Mouse (Mus musculus): ENCODE results near the gene Jsrp1.
A peak's percentile ranks its signal among the peaks of the same experiment; 100 is the strongest.
"Not testable (repeated sequence)": the region's sequence is repeated elsewhere in the genome, so short reads cannot be mapped to it uniquely, and the experiment has no call there.

Jsrp1 gene

DNA sequence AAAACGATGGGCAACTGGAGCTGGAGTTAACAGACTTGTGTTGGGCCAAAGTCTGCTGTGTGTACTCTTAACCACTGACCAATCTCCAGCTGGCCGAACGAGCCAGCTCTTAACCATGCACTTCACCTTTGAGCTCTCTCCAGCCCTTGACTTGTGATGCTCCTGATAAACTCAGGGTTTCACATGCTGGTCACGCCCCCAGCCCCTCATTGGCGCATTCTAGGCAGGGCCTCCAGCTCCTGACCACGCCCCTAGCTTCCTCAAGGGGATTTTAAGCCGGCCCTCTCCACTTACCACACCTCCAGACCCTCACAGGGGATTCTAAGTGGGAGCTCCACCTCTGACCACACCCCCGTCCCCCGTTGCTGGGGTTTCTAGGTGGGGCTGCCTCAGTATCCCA is 17.8 kb upstream of the Jsrp1 start:
- DNase-seq = peak; percentile 91 to 95

- no peak for DNase-seq
These were observed 16.3 kb upstream of the Jsrp1 start for GRCm38 (mm10) chr10:80829359-80830278.

- DNase-seq = not testable (repeated sequence)
These were observed 15.3 kb upstream of the Jsrp1 start for GRCm38 (mm10) chr10:80828587-80828986.

DNA sequence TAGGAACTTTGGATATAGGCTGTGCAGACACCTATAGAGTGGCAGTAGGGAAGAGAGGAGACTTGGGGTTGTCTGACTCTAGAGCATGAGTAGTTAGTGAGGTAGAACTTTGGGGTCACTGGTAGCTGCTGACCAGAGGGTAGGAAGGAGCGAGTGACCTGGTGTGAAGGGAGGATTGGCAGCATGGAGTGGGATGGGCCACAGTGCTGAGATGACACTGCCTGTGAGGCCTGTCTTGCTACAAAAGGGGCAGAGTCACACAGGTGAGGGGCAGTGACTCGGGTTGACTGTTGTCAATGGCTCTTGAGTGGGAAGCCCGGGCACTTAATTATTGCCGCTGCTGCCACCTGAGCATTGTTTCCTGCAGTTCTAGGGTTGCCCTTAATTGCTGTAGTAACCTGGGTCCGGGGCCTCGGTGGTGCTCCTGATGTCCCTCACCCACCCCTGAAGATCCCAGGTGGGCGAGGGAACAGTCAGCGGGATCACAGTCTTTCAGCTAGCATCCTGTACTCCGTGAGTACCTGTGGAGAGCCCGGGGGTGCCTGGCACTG is 14.6 kb upstream of the Jsrp1 start:
- DNase-seq = no peak

- DNase-seq = no peak
These were observed 14.0 kb upstream of the Jsrp1 start for GRCm38 (mm10) chr10:80827063-80827869.

- DNase-seq = peak; percentile 99
These were observed 13.1 kb upstream of the Jsrp1 start, which contains the start of gene Oaz1 for GRCm38 (mm10) chr10:80826151-80827062. TSS of gene Oaz1 (plus strand) at chr10:80826656.

DNA sequence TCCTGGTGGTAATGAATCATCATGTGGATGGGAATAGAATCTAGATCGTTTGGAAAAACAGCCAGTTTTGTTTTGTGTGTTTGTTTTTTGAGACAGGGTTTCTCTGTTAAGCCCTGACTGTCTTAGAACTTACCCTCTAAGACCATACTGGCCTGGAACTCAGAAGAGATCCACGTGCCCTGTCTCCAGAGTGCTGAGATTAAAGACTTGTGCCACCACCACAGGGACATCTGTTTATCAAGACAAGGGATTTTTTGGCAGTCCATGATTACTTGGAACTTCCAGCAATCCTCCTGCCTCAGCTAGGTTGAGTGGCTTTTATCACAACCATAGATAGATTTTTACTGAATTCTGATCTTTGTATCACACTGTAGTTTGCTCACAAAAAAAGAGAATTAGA is 11.5 kb upstream of the Jsrp1 start:
- no peak for DNase-seq

DNA sequence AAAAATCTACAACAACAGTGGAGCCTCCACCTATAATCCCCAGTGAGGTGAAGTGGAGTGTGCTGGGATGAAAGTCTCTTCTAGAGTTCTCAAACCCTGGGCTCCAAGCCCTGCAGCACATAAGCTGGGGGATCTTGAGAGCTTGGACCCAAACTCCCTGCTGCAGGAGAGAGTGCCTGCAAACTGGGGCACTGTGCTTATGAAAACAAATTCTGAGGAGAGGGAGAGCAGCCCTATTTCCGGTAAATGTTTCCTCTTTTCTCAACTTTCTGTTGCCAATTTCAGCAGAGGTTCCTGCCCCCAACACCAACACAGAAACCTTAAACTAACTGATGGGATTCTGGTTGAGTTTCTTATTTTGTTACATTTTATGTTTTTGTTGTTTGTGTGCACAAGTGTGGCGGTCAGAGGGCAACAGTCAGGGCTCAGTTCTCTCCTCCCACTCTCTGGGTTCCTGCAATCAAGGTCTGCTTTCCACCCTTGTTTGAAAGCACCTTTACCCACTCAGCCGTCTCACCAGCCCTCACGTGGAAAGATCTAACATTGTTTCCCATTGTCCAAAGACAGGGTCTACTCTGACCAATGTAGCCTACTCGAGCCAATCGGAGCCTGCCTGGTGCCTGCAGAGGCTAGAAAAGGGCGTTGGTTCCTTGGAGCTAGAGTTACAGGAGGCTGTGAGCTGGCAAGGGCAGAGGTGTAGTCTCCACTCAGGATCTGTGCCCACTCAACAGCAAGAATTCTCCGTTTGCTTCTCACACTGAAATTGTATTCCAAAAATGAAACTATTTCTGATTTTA is 10.7 kb upstream of the Jsrp1 start:
- DNase-seq = peak in 1 of 2 experiments; percentile 29

DNA sequence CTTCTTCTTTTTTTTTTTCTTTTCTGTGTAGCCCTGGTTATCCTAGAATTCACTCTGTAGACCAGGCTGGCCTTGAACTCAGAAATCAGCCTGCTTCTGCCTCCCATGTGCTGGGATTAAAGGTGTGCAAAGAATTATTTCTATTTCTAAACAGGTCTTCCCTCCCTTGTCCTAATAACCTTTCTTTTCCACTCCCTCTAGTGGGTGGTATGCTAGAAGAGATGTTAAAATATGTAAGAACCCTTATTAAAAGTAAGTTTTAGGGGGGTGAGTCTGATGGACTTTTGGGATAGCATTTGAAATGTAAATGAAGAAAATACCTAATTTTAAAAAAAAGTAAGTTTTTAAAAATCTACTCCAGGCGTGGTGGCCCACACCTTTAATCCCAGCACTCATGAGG is 10.0 kb upstream of the Jsrp1 start:
- DNase-seq = no peak

DNA sequence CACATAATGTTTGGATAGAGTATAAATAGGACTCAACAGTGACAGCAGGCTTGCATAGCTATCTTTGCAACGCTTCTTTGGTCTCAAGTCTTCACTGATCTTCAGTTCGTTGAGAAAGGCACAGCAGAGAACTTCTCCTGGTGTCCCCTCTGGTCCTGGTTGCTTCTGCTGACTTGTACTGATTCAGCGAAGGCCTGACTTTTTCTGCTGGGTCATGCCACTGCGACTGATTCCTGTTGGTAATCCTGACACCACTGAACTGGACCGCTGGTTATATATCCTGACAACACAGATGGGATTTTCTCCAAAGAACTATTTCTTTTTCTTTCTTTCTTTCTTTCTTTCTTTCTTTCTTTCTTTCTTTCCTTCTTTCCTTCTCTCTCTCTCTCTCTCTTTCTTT is 9.2 kb upstream of the Jsrp1 start:
- DNase-seq = no peak

DNA sequence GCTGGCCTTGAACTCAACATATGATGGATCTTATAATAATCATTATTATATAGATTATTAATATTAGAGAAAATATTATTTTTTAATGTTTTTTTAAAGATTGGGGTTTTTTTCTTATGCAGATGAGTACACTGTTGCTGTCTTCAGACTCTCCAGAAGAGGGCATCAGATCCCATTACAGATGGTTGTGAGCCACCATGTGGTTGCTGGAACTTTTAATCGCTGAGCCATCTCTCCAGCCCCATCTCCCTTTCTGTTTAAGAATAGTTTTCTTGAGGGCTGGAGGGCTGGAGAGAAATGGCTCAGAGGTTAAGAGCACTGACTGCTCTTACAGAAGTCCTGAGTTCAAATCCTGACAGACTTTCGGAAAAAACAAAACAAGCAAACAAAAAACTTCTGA is 8.7 kb upstream of the Jsrp1 start:
- DNase-seq = peak; percentile 38 to 65

DNA sequence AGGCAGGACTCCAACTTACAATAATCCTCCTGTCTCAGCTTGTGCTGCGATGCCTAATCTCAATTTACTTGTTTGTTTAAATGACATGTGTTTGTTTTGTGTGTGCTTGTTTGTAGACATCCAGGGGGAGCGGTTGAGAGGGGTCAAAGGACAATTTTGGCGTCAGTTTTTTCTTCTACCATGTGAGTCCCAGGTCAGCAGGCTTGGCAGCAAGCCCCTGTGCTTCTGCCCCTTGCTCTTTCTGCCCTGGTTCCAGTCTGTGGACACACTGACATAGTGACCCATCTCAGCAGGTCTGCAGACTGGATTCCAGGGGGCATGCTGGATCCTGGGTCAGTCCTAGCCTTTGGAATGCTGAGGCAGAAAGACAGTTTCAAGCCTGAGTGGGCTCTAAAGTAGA is 6.1 kb upstream of the Jsrp1 start:
- DNase-seq = peak; percentile 75 to 87

- DNase-seq = no peak
These were observed 5.4 kb upstream of the Jsrp1 start for GRCm38 (mm10) chr10:80818599-80819281.

- not testable (repeated sequence) for DNase-seq
These were observed 4.7 kb upstream of the Jsrp1 start for GRCm38 (mm10) chr10:80817955-80818354.

GRCm38 (mm10) chr10:80817164-80817563 is 3.9 kb upstream of the Jsrp1 start:
- no peak for DNase-seq

DNA sequence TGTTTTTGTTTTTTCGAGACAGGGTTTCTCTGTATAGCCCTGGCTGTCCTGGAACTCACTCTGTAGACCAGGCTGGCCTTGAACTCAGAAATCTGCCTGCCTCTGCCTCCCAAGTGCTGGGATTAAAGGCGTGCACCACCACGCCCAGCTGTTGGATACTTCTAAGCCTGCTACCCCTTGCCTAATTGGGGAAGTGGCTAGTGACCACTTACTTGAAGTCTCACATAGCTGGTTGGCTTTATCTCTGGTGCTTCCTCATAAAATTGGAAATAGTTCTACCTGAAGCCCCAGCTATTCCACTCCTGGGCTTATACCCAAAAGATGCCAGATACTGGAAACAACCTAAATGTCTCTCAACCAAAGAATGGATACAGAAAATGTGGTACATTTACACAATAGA is 3.0 kb upstream of the Jsrp1 start:
- not testable (repeated sequence) for DNase-seq

GRCm38 (mm10) chr10:80814800-80815199 is 1.5 kb upstream of the Jsrp1 start:
- DNase-seq = no peak

GRCm38 (mm10) chr10:80812391-80813041 is 782 bp downstream of the Jsrp1 start:
- no peak for DNase-seq

DNA sequence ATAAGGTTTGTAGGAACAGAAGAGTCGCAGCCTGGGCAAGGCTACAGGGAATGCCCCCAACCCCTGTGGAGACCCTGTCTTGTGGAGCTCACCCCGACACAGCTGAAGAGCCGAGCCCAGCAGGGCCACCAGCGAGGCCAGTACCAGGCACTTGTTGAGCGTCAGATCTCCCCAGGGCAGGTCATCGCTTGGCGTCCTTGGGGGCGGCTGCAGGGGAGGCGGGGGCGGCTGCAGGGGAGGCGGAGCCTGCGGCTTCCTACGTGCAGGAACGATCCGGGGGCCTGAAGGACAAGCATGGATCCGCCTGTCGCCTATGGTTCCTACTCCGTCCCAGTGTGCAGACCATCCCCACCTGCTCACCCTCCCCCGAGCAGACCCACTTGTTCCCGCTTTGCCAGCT is 3.2 kb downstream of the Jsrp1 start:
- DNase-seq = no peak

- DNase-seq = no peak
These were observed 4.2 kb downstream of the Jsrp1 start for GRCm38 (mm10) chr10:80808985-80809632.
